Mouse (Mus musculus): ENCODE data around the gene Wwc1.

- TF ChIP-seq ZC3H11A (IDR thresholded peaks at IDR 0.05; ENCODE audit: borderline replicate concordance, low read depth, low read length): no peak
- no peak for TF ChIP-seq HCFC1 (IDR thresholded peaks at IDR 0.05; ENCODE audit: borderline replicate concordance, insufficient read depth, low read length)
- no peak for TF ChIP-seq CHD2 (IDR thresholded peaks at IDR 0.05; ENCODE audit: low read depth, low read length)
- no peak for TF ChIP-seq MAFK (IDR thresholded peaks at IDR 0.05; ENCODE audit: insufficient read depth, low read depth, low read length)
These were observed 122.8 kb downstream of the Wwc1 start for GRCm38 (mm10) chr11:35857395-35858067.

All from ES-E14 (cell line).